Mouse (Mus musculus) liver, adult 2 months (tissue): ENCODE results near the gene 1110051M20Rik.

Experiments
- CTCF ChIP-seq: fragments of 200-500 bp; IDR thresholded peaks from 2 replicates; pipeline ENCODE4 v1.5.1; 2011; ENCODE audit warnings: low read depth, low read length, control low read depth
- POLR2A ChIP-seq: fragments of 200-500 bp; IDR thresholded peaks from 2 replicates; pipeline ENCODE4 v1.6.1; 2011; ENCODE audit warnings: low read length, control low read depth; ENCODE audit not compliant: insufficient read depth; ENCODE audit errors: extremely low read depth

GRCm38 (mm10) chr2:91320559-91321529 lies 123.7 kb downstream of the 1110051M20Rik start:
- TF ChIP-seq CTCF (no peak), POLR2A (no peak)
